18 mouse cellular contexts compared by ENCODE assay signal in the genomic region with DNA sequence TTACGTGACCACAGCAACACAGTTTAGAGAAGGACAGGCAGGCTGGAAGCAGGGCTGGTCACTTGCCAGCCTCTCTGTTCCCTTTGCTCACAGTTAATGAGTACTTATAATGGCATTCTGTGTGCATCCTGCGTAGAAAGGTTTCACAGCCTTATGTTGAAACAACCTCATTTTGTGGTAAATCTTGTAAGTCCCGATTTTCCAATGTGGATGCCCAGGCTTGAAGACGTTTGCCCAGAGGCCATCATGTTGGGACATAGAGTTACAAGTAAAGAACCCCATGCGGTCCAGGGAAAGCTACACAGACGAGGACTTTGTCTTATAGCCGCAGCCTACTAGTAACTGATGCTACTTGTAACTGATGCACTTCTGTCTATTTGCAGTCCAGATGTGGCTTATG.
DNase-seq lines count a peak whose midpoint lies in the region; ATAC-seq and TF ChIP-seq lines count a peak whose summit lies in the region.
"Had no signal": no experiment of that assay in that cellular context is flagged by ENCODE, and none has a peak within 500 bp of the region (broad histone marks: within the 10 kb centered on the region; RNA-seq: fewer than 3 reads in every experiment).

No protein-coding gene starts in this region.

- H3K9ac ChIP-seq in forebrain, embryonic 14.5 days (ENCODE audit: low read length) = no peak overlapping the region
- H3K9ac ChIP-seq in forebrain, postnatal 0 days = no peak overlapping the region
- H3K9ac ChIP-seq: embryonic facial prominence, embryonic 13.5 days; forebrain, embryonic 12.5 days; forebrain, embryonic 15.5 days had no signal

- no peak overlapping the region for H3K4me3 ChIP-seq in forebrain, embryonic 14.5 days (ENCODE audit: low read depth, low read length)
- no peak overlapping the region for H3K4me3 ChIP-seq in forebrain, postnatal 0 days (ENCODE audit: low read depth, low read length)
- H3K4me3 ChIP-seq: embryonic facial prominence, embryonic 13.5 days; forebrain, embryonic 10.5 days; forebrain, embryonic 12.5 days; forebrain, embryonic 15.5 days had no signal

- no peak overlapping the region for H3K4me2 ChIP-seq in forebrain, embryonic 14.5 days (ENCODE audit: low read length)
- H3K4me2 ChIP-seq in forebrain, postnatal 0 days (ENCODE audit: low read depth) = no peak overlapping the region
- H3K4me2 ChIP-seq: embryonic facial prominence, embryonic 13.5 days; forebrain, embryonic 12.5 days; forebrain, embryonic 15.5 days had no signal

- TF ChIP-seq POLR2A in brain, embryonic 14.5 days (IDR thresholded peaks at IDR 0.05; ENCODE audit: borderline replicate concordance, extremely low read depth, insufficient read depth, insufficient read length, poor library complexity, severe bottlenecking) = no peak

- DNase-seq in forebrain, embryonic 14.5 days (ENCODE audit: low spot score) = peak; percentile 30
- no peak for DNase-seq in forebrain, postnatal 0 days
- peak; percentile 58 for DNase-seq in brain, embryonic 14.5 days (ENCODE audit: low read depth)
- peak; percentile 57 for DNase-seq in fat pad, adult 2 months (ENCODE audit: extremely low read depth, low read depth, low spot score)
- no peak for DNase-seq in kidney, postnatal 4 days
- no peak for DNase-seq in embryo, embryonic 11 days
- DNase-seq: adrenal gland, adult 2 months; adrenal gland, postnatal 10 days; adrenal gland, postnatal 25 days; cerebellum, adult 11-12 months; cerebellum, adult 8-10 months; cerebellum, adult 9-11 months; cerebellum, postnatal 14 days; cerebellum, postnatal 36 days had no signal

- H3K4me1 ChIP-seq in forebrain, embryonic 14.5 days (ENCODE audit: control insufficient read depth, insufficient read depth, low read length) = no peaks in the 10 kb centered on the region
- no peaks in the 10 kb centered on the region for H3K4me1 ChIP-seq in forebrain, postnatal 0 days (ENCODE audit: insufficient read depth)
- H3K4me1 ChIP-seq: forebrain, embryonic 10.5 days; forebrain, embryonic 12.5 days had no signal

- H3K36me3 ChIP-seq in forebrain, embryonic 14.5 days (ENCODE audit: control insufficient read depth, insufficient read depth, low read length) = no peaks in the 10 kb centered on the region
- H3K36me3 ChIP-seq in forebrain, postnatal 0 days (ENCODE audit: insufficient read depth) = no peaks in the 10 kb centered on the region
- H3K36me3 ChIP-seq: embryonic facial prominence, embryonic 13.5 days; forebrain, embryonic 10.5 days; forebrain, embryonic 12.5 days; forebrain, embryonic 15.5 days had no signal

- no peaks in the 10 kb centered on the region for H3K27me3 ChIP-seq in forebrain, embryonic 14.5 days (replicated peaks; ENCODE audit: control insufficient read depth, insufficient read depth, low read length)
- H3K27me3 ChIP-seq in forebrain, postnatal 0 days (ENCODE audit: insufficient read depth, low read length) = no peaks in the 10 kb centered on the region
- H3K27me3 ChIP-seq: embryonic facial prominence, embryonic 13.5 days; forebrain, embryonic 12.5 days; forebrain, embryonic 15.5 days had no signal

- no peak for ATAC-seq in forebrain, embryonic 14.5 days
- ATAC-seq in forebrain, postnatal 0 days = no peak
- ATAC-seq: forebrain, embryonic 15.5 days had no signal

- 79% methylated on average over 7 of the region's 7 CpGs for WGBS in forebrain, embryonic 14.5 days
- 67% methylated on average over 7 of the region's 7 CpGs for WGBS in forebrain, postnatal 0 days

- no peak overlapping the region for H3K27ac ChIP-seq in forebrain, embryonic 14.5 days (ENCODE audit: low read depth, low read length)
- no peak overlapping the region for H3K27ac ChIP-seq in forebrain, postnatal 0 days (ENCODE audit: low read depth, low read length)
- H3K27ac ChIP-seq: embryonic facial prominence, embryonic 13.5 days; forebrain, embryonic 10.5 days; forebrain, embryonic 12.5 days; forebrain, embryonic 15.5 days had no signal

- no peaks in the 10 kb centered on the region for H3K9me3 ChIP-seq in forebrain, embryonic 14.5 days (replicated peaks; ENCODE audit: control insufficient read depth, low read length)
- no peaks in the 10 kb centered on the region for H3K9me3 ChIP-seq in forebrain, postnatal 0 days (ENCODE audit: low read length)
- H3K9me3 ChIP-seq: embryonic facial prominence, embryonic 13.5 days; forebrain, embryonic 10.5 days; forebrain, embryonic 12.5 days; forebrain, embryonic 15.5 days had no signal

- no peak for TF ChIP-seq CTCF in forebrain, postnatal 0 days (IDR thresholded peaks at IDR 0.05; ENCODE audit: low read depth)
- TF ChIP-seq CTCF in brain, embryonic 14.5 days (IDR thresholded peaks at IDR 0.05; ENCODE audit: borderline replicate concordance, extremely low read depth, insufficient read depth, insufficient read length) = no peak

Comparison
In these comparisons a context has a peak if more than half of its experiments do, and no peak if none do; other contexts are left out.
1. DNase-seq: peak in forebrain, embryonic 14.5 days (single experiment), brain, embryonic 14.5 days (single experiment) and fat pad, adult 2 months (single experiment); none in forebrain, postnatal 0 days (single experiment), kidney, postnatal 4 days (0 of 2) and embryo, embryonic 11 days (single experiment).